Mouse (Mus musculus) embryo, embryonic 10.5 days (tissue): ENCODE data around the gene Igfbp7.

Source experiments
- DNase-seq: peaks from one replicate; pipeline ENCODE4 v3.0.0-alpha.2; 2015; ENCODE audit warnings: low spot score

Igfbp7 gene

GRCm38 (mm10) chr5:77349971-77350658, 57.7 kb downstream of the Igfbp7 start:
- DNase-seq: no peak

GRCm38 (mm10) chr5:77348901-77349300, 58.9 kb downstream of the Igfbp7 start:
- no peak for DNase-seq

GRCm38 (mm10) chr5:77340033-77340432, 67.8 kb downstream of the Igfbp7 start:
- no peak for DNase-seq

GRCm38 (mm10) chr5:77330154-77330553, 77.7 kb downstream of the Igfbp7 start:
- no peak for DNase-seq

GRCm38 (mm10) chr5:77324936-77325335, 82.9 kb downstream of the Igfbp7 start:
- no peak for DNase-seq

- no peak for DNase-seq
Measured at GRCm38 (mm10) chr5:77314986-77315385, 92.9 kb downstream of the Igfbp7 start.

GRCm38 (mm10) chr5:77314206-77314605, 93.6 kb downstream of the Igfbp7 start:
- DNase-seq: no peak

GRCm38 (mm10) chr5:77309924-77310772, 97.7 kb downstream of the Igfbp7 start, which contains the start of the genes Noa1 and Polr2b:
TSS of gene Noa1 (minus strand) at chr5:77310084.
TSS of gene Polr2b (plus strand) at chr5:77310147.
- peak; percentile 99 for DNase-seq

- peak; percentile 43 for DNase-seq
Measured at GRCm38 (mm10) chr5:77309051-77309906, 98.6 kb downstream of the Igfbp7 start.

- no peak for DNase-seq
Measured at GRCm38 (mm10) chr5:77307821-77308553, 99.9 kb downstream of the Igfbp7 start.

GRCm38 (mm10) chr5:77301296-77301903, 106.4 kb downstream of the Igfbp7 start:
- DNase-seq: no peak

- DNase-seq: no peak
Measured at GRCm38 (mm10) chr5:77299486-77299885, 108.4 kb downstream of the Igfbp7 start.
